Mouse (Mus musculus): ENCODE measurements around the gene Tspan14. TPM values are rescaled to one million over a fixed set of nuclear protein-coding genes. Genes with fewer than 3 reads are reported as not detected.

The Tspan14 gene
- total RNA-seq, 2 experiments from 2014 or later: 16.3 to 16.8 TPM

- intact Hi-C loops (cut with DNase I; ENCODE audit: low total_unique reads): no loop called here
- no peak for DNase-seq
These were observed 72.7 kb downstream of the Tspan14 start for GRCm38 (mm10) chr14:40893884-40894283.

GRCm38 (mm10) chr14:40893196-40893595 is 73.4 kb downstream of the Tspan14 start, which contains the start of gene Sh2d4b:
TSS of gene Sh2d4b (minus strand) at chr14:40893266.
- intact Hi-C loops (cut with DNase I; ENCODE audit: low total_unique reads): no loop called here
- DNase-seq: no peak

GRCm38 (mm10) chr14:40892326-40892825 is 74.2 kb downstream of the Tspan14 start:
- intact Hi-C loops (cut with DNase I; ENCODE audit: low total_unique reads): no loop called here
- no peak for DNase-seq

GRCm38 (mm10) chr14:40891506-40891905 is 75.1 kb downstream of the Tspan14 start:
- intact Hi-C loops (cut with DNase I; ENCODE audit: low total_unique reads): no loop called here

GRCm38 (mm10) chr14:40889704-40890103 is 76.9 kb downstream of the Tspan14 start:
- intact Hi-C loops (cut with DNase I; ENCODE audit: low total_unique reads): no loop called here
- DNase-seq: peak; percentile 52

More at GRCm38 (mm10) chr14:40891506-40891905, 75.1 kb downstream of the Tspan14 start:
- no peak for DNase-seq

- intact Hi-C loops (cut with DNase I; ENCODE audit: low total_unique reads): no loop called here
- DNase-seq: no peak
These were observed 77.4 kb downstream of the Tspan14 start for GRCm38 (mm10) chr14:40889181-40889580.

- intact Hi-C loops (cut with DNase I; ENCODE audit: low total_unique reads): no loop called here
These were observed 80.0 kb downstream of the Tspan14 start for GRCm38 (mm10) chr14:40886428-40887202.

GRCm38 (mm10) chr14:40885752-40886151 is 80.9 kb downstream of the Tspan14 start:
- DNase-seq: no peak
- intact Hi-C loops (cut with DNase I; ENCODE audit: low total_unique reads): no loop called here

More at GRCm38 (mm10) chr14:40886428-40887202, 80.0 kb downstream of the Tspan14 start:
- no peak for DNase-seq

- intact Hi-C loops (cut with DNase I; ENCODE audit: low total_unique reads): no loop called here
- DNase-seq: peak; percentile 38
These were observed 81.4 kb downstream of the Tspan14 start for GRCm38 (mm10) chr14:40885225-40885624.

GRCm38 (mm10) chr14:40874565-40874964 is 92.0 kb downstream of the Tspan14 start:
- intact Hi-C loops (cut with DNase I; ENCODE audit: low total_unique reads): no loop called here

GRCm38 (mm10) chr14:40873961-40874360 is 92.6 kb downstream of the Tspan14 start:
- no peak for DNase-seq
- intact Hi-C loops (cut with DNase I; ENCODE audit: low total_unique reads): no loop called here

More at GRCm38 (mm10) chr14:40874565-40874964, 92.0 kb downstream of the Tspan14 start:
- DNase-seq: no peak

GRCm38 (mm10) chr14:40870598-40870997 is 96.0 kb downstream of the Tspan14 start:
- intact Hi-C loops (cut with DNase I; ENCODE audit: low total_unique reads): no loop called here
- no peak for DNase-seq

GRCm38 (mm10) chr14:40864811-40865514 is 101.6 kb downstream of the Tspan14 start:
- intact Hi-C loops (cut with DNase I; ENCODE audit: low total_unique reads): no loop called here
- no peak for DNase-seq

GRCm38 (mm10) chr14:40863659-40864058 is 102.9 kb downstream of the Tspan14 start:
- no peak for DNase-seq
- intact Hi-C loops (cut with DNase I; ENCODE audit: low total_unique reads): no loop called here

GRCm38 (mm10) chr14:40863022-40863421 is 103.6 kb downstream of the Tspan14 start:
- intact Hi-C loops (cut with DNase I; ENCODE audit: low total_unique reads): no loop called here
- no peak for DNase-seq

Other genes starting within 250 kb of the Tspan14 start
- gene Sh2d4b, start 73.5 kb downstream of the Tspan14 start, total RNA-seq (2021): under 1 TPM; 0.31 to 0.41 TPM
- 1 to 10 TPM; 8.4 to 9.7 TPM for gene Fam213a, start 47.0 kb upstream of the Tspan14 start, total RNA-seq (2021)
- gene Dydc2, start 102.4 kb upstream of the Tspan14 start, total RNA-seq (2021): not detected
- not detected for gene Dydc1, start 106.1 kb upstream of the Tspan14 start, total RNA-seq (2021)
- not detected for gene Mat1a, start 138.2 kb upstream of the Tspan14 start, total RNA-seq (2021)
- gene Sftpa1, start 165.0 kb upstream of the Tspan14 start, total RNA-seq (2021): not detected
- not detected for gene Mbl1, start 184.7 kb upstream of the Tspan14 start, total RNA-seq (2021)
- not detected for gene Sftpd, start 218.3 kb upstream of the Tspan14 start, total RNA-seq (2021)